Mouse (Mus musculus) small intestine, adult 2 months (tissue): ENCODE results near the gene Cysltr1. TPM values are rescaled to one million over a fixed set of nuclear protein-coding genes. Genes with fewer than 3 reads are reported as not detected.

Source experiments
- H3K27ac ChIP-seq: fragments of 200-500 bp; 2 replicates; pipeline ENCODE4 v1.5.1; 2012; ENCODE audit warnings: low read depth, low read length, control low read depth, inconsistent platforms; ENCODE audit not compliant: insufficient read depth
- H3K27me3 ChIP-seq: fragments of 200-500 bp; 2 replicates; pipeline ENCODE4 v1.6.1; 2012; ENCODE audit warnings: mild to moderate bottlenecking, moderate library complexity, low read length, inconsistent platforms; ENCODE audit not compliant: control insufficient read depth, insufficient read depth
- H3K36me3 ChIP-seq: fragments of 200-500 bp; 2 replicates; pipeline ENCODE4 v1.6.1; 2012; ENCODE audit warnings: mild to moderate bottlenecking, low read length, control low read depth, inconsistent platforms; ENCODE audit not compliant: control insufficient read depth, insufficient read depth
- H3K4me1 ChIP-seq: fragments of 200-500 bp; 2 replicates; pipeline ENCODE4 v1.6.1; 2012; ENCODE audit warnings: low read length, inconsistent platforms, mixed read lengths; ENCODE audit not compliant: control insufficient read depth, insufficient read depth, insufficient read length
- H3K4me3 ChIP-seq: fragments of 200-500 bp; 2 replicates; pipeline ENCODE4 v1.5.1; 2012; ENCODE audit warnings: low read depth, mild to moderate bottlenecking, control low read depth, inconsistent platforms, low read length, moderate library complexity
- CTCF ChIP-seq: fragments of 200-500 bp; IDR thresholded peaks from 2 replicates; pipeline ENCODE4 v1.5.1; 2012; ENCODE audit warnings: low read depth, mild to moderate bottlenecking, control low read depth, inconsistent platforms, low read length, moderate library complexity, mixed read lengths; ENCODE audit not compliant: insufficient replicate concordance, insufficient read length; ENCODE audit errors: extremely low read depth
- POLR2A ChIP-seq: fragments of 200-500 bp; IDR thresholded peaks from 2 replicates; pipeline ENCODE4 v1.6.1; 2012; ENCODE audit warnings: low read depth, mild to moderate bottlenecking, control low read depth, inconsistent platforms, low read length, moderate library complexity
- WGBS: fragments of 180-500 bp; shearing (Covaris S2); methylation state at CpG from one replicate; pipeline ENCODE4 v1.1.7; 2018; 5-methylcytosine and 5-hydroxymethylcytosine counted together
- polyA plus RNA-seq: library from polyadenylated mRNA; depleted of rRNA; stranded (reverse); fragments of >200 nt; gene quantifications from 2 replicates; pipeline ENCODE4 v1.2.3, GENCODE M21; 2012; rRNA removed

The Cysltr1 gene
- polyA plus RNA-seq, 1 experiment: 0.49 TPM

- H3K36me3 ChIP-seq: no peaks in the 10 kb centered on the region
- no peak overlapping the region for H3K4me3 ChIP-seq
- H3K4me1 ChIP-seq: no peaks in the 10 kb centered on the region
- no peaks in the 10 kb centered on the region for H3K27me3 ChIP-seq
- TF ChIP-seq CTCF (no peak), POLR2A (no peak)
- H3K27ac ChIP-seq: no peak overlapping the region
- 79% methylated on average over 1 of the region's 1 CpGs for WGBS
Measured at GRCm38 (mm10) chrX:106595904-106596303, 7.6 kb downstream of the Cysltr1 start.

GRCm38 (mm10) chrX:106593914-106594313 lies 9.6 kb downstream of the Cysltr1 start:
- H3K4me3 ChIP-seq: no peak overlapping the region
- no peaks in the 10 kb centered on the region for H3K27me3 ChIP-seq
- no peak overlapping the region for H3K27ac ChIP-seq
- TF ChIP-seq CTCF (no peak), POLR2A (no peak)
- no peaks in the 10 kb centered on the region for H3K4me1 ChIP-seq
- no peaks in the 10 kb centered on the region for H3K36me3 ChIP-seq

- Histone ChIP-seq H3K27me3 (no peaks in the 10 kb centered on the region), H3K4me1 (no peaks in the 10 kb centered on the region), H3K4me3 (no peak within 1 kb of the TSS), H3K36me3 (no peaks in the 10 kb centered on the region), H3K27ac (no peak within 1 kb of the TSS)
- 54% methylated on average over 3 of the region's 3 CpGs for WGBS
- no peak for TF ChIP-seq CTCF
Measured at GRCm38 (mm10) chrX:106582886-106583285, 20.6 kb downstream of the Cysltr1 start, which contains the start of gene Gm5127. Gene Gm5127, plus strand, starts transcription at chrX:106583186.

- WGBS: 53% methylated on average over 2 of the region's 2 CpGs
- Histone ChIP-seq H3K27ac (no peak overlapping the region), H3K4me1 (no peaks in the 10 kb centered on the region), H3K4me3 (no peak overlapping the region), H3K36me3 (no peaks in the 10 kb centered on the region), H3K27me3 (no peaks in the 10 kb centered on the region)
- TF ChIP-seq POLR2A: no peak
- no peak for TF ChIP-seq CTCF
Measured at GRCm38 (mm10) chrX:106582197-106582596, 21.3 kb downstream of the Cysltr1 start.

GRCm38 (mm10) chrX:106580410-106580809 lies 23.1 kb downstream of the Cysltr1 start:
- H3K27ac ChIP-seq: no peak overlapping the region
- TF ChIP-seq CTCF: no peak
- no peak overlapping the region for H3K4me3 ChIP-seq
- H3K27me3 ChIP-seq: no peaks in the 10 kb centered on the region
- H3K36me3 ChIP-seq: no peaks in the 10 kb centered on the region
- H3K4me1 ChIP-seq: no peaks in the 10 kb centered on the region

- H3K27ac ChIP-seq: no peak overlapping the region
- WGBS: 56% methylated on average over 3 of the region's 3 CpGs
Measured at GRCm38 (mm10) chrX:106578966-106579365, 24.5 kb downstream of the Cysltr1 start.

GRCm38 (mm10) chrX:106555457-106555856 lies 48.0 kb downstream of the Cysltr1 start:
- H3K36me3 ChIP-seq: no peaks in the 10 kb centered on the region
- no peaks in the 10 kb centered on the region for H3K27me3 ChIP-seq
- no peak overlapping the region for H3K27ac ChIP-seq
- WGBS: 74% methylated on average over 2 of the region's 2 CpGs
- H3K4me3 ChIP-seq: no peak overlapping the region
- no peaks in the 10 kb centered on the region for H3K4me1 ChIP-seq
- TF ChIP-seq POLR2A (no peak), CTCF (no peak)

More at GRCm38 (mm10) chrX:106578966-106579365, 24.5 kb downstream of the Cysltr1 start:
- TF ChIP-seq CTCF (no peak), POLR2A (no peak)
- Histone ChIP-seq H3K27me3 (no peaks in the 10 kb centered on the region), H3K4me3 (no peak overlapping the region), H3K36me3 (no peaks in the 10 kb centered on the region), H3K4me1 (no peaks in the 10 kb centered on the region)

GRCm38 (mm10) chrX:106536359-106536758 lies 67.1 kb downstream of the Cysltr1 start:
- H3K27ac ChIP-seq: no peak overlapping the region
- no peak overlapping the region for H3K4me3 ChIP-seq
- WGBS: 33% methylated on average over 3 of the region's 3 CpGs
- TF ChIP-seq POLR2A (no peak), CTCF (no peak)
- H3K36me3 ChIP-seq: no peaks in the 10 kb centered on the region
- H3K27me3 ChIP-seq: no peaks in the 10 kb centered on the region
- no peaks in the 10 kb centered on the region for H3K4me1 ChIP-seq

Other genes starting within 250 kb of the Cysltr1 start
- gene Fndc3c1, start 118.3 kb downstream of the Cysltr1 start, polyA plus RNA-seq: not detected in 2 replicates
- gene Gm5127, start 20.5 kb downstream of the Cysltr1 start, polyA plus RNA-seq: not detected in 2 replicates
- 0.39 TPM in 1 of 2 replicates, not detected in the other for gene Rtl3, start 237.0 kb upstream of the Cysltr1 start, polyA plus RNA-seq